ENCODE assay signal across 8 mouse cellular contexts in the genomic region with DNA sequence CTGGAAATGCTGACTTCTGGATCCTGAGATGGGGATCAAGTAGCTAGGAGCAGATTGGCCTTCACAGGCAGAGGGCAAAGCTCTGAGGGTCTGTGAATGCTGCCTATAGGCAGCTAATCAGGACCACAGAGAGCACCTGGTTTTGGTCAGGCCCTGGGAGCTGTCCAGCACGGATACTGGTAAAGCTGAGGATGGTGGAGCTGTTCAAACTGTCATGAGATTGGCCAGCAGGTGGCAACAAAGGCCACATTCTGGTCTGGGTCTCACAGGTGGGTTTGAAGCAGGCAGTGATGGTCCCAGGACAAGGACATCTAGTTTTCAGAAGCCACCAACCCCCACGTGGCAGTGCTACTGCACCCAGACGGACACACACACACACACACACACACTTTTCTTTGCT. TPM values are rescaled to one million over a fixed set of nuclear protein-coding genes. Genes with fewer than 3 reads are reported as not detected.
DNase-seq lines count a peak whose midpoint lies in the region; ATAC-seq and TF ChIP-seq lines count a peak whose summit lies in the region.

No protein-coding gene starts in this region.

- ATAC-seq in embryonic facial prominence, embryonic 15.5 days (ENCODE audit: insufficient number of reproducible peaks, low FRiP score, low TSS enrichment, low read depth), result peak; percentile 47; the same call in 1 of the 2 replicates
- ATAC-seq in intestine, embryonic 16.5 days, result peak; percentile 73
- ATAC-seq in lung, embryonic 14.5 days (ENCODE audit: insufficient read depth), result peak; percentile 74; the same call in 1 of the 2 replicates

- no peak overlapping the region for H3K4me3 ChIP-seq in embryonic facial prominence, embryonic 15.5 days (replicated peaks)
- no peak overlapping the region for H3K4me3 ChIP-seq in intestine, embryonic 16.5 days (ENCODE audit: low read length)
- H3K4me3 ChIP-seq in lung, embryonic 14.5 days (ENCODE audit: low read depth, low read length), result no peak overlapping the region

- 7% methylated on average over 3 of the region's 3 CpGs for WGBS in embryonic facial prominence, embryonic 15.5 days
- 7% methylated on average over 3 of the region's 3 CpGs for WGBS in intestine, embryonic 16.5 days
- 4% methylated on average over 3 of the region's 3 CpGs for WGBS in lung, embryonic 14.5 days

- H3K4me2 ChIP-seq in embryonic facial prominence, embryonic 15.5 days (replicated peaks), result no peak overlapping the region
- no peak overlapping the region for H3K4me2 ChIP-seq in intestine, embryonic 16.5 days (ENCODE audit: low read depth, low read length)
- no peak overlapping the region for H3K4me2 ChIP-seq in lung, embryonic 14.5 days

- H3K9ac ChIP-seq in embryonic facial prominence, embryonic 15.5 days, result no peak overlapping the region
- no peak overlapping the region for H3K9ac ChIP-seq in intestine, embryonic 16.5 days (ENCODE audit: low read depth, low read length)
- H3K9ac ChIP-seq in lung, embryonic 14.5 days, result no peak overlapping the region

- H3K4me1 ChIP-seq in embryonic facial prominence, embryonic 15.5 days, result no peaks in the 10 kb centered on the region
- no peaks in the 10 kb centered on the region for H3K4me1 ChIP-seq in intestine, embryonic 16.5 days (ENCODE audit: control insufficient read depth, insufficient read depth, low read length)
- no peaks in the 10 kb centered on the region for H3K4me1 ChIP-seq in lung, embryonic 14.5 days (ENCODE audit: insufficient read depth)

- no peak overlapping the region for H3K27ac ChIP-seq in embryonic facial prominence, embryonic 15.5 days (replicated peaks)
- no peak overlapping the region for H3K27ac ChIP-seq in intestine, embryonic 16.5 days (ENCODE audit: low read length)
- no peak overlapping the region for H3K27ac ChIP-seq in lung, embryonic 14.5 days (ENCODE audit: low read depth)

- no peaks in the 10 kb centered on the region for H3K27me3 ChIP-seq in embryonic facial prominence, embryonic 15.5 days
- no peaks in the 10 kb centered on the region for H3K27me3 ChIP-seq in intestine, embryonic 16.5 days (replicated peaks; ENCODE audit: control insufficient read depth, insufficient read depth, low read length)
- no peaks in the 10 kb centered on the region for H3K27me3 ChIP-seq in lung, embryonic 14.5 days (ENCODE audit: insufficient read depth, low read length)

- peak; percentile 58 to 64 for DNase-seq in layer of hippocampus, postnatal 10 days (ENCODE audit: low spot score in 2 of 2)
- DNase-seq in layer of hippocampus, adult 11-12 months (ENCODE audit: low spot score), result no peak
- DNase-seq in R1 (ENCODE audit: low read depth, low spot score), result peak; percentile 93
- peak; percentile 85 for DNase-seq in lung, embryonic 14.5 days
- peak; percentile 31 for DNase-seq in ovary, postnatal 14 days (ENCODE audit: low spot score)
- no peak for DNase-seq in layer of hippocampus, adult 9-11 months

- H3K9me3 ChIP-seq in embryonic facial prominence, embryonic 15.5 days (replicated peaks), result no peaks in the 10 kb centered on the region
- H3K9me3 ChIP-seq in intestine, embryonic 16.5 days (ENCODE audit: control insufficient read depth, low read length), result 0 out of 2 replicates have a peak, but pooled peaks cover 6% of the 10 kb centered on the region
- H3K9me3 ChIP-seq in lung, embryonic 14.5 days (ENCODE audit: low read depth, low read length), result no peaks in the 10 kb centered on the region

- TF ChIP-seq CTCF in lung, embryonic 14.5 days (IDR thresholded peaks at IDR 0.05; ENCODE audit: low read depth), result peak; percentile 81

- H3K36me3 ChIP-seq in embryonic facial prominence, embryonic 15.5 days, result peaks cover 14% of the 10 kb centered on the region
- no peaks in the 10 kb centered on the region; the same call in none of the 2 replicates for H3K36me3 ChIP-seq in intestine, embryonic 16.5 days (ENCODE audit: control insufficient read depth, insufficient read depth, low read length)
- H3K36me3 ChIP-seq in lung, embryonic 14.5 days (ENCODE audit: insufficient read depth), result peaks cover 16% of the 10 kb centered on the region; the same call in 1 of the 2 replicates

RNA-seq across cellular contexts. Expression of a gene that starts 54.3 kb away (rescaled TPM):
- total RNA-seq in layer of hippocampus, postnatal 10 days (2021), result 10 to 100 TPM; 40.9 to 47.9 TPM
- 32.4 and 33.6 TPM in 2 replicates for polyA plus RNA-seq in embryonic facial prominence, embryonic 15.5 days (2015; fragmentation: Nextera tagmentation; extraction: Ambion mirVana)
- polyA plus RNA-seq in intestine, embryonic 16.5 days (2015; fragmentation: Nextera tagmentation; extraction: Ambion mirVana), result 21.8 and 24.1 TPM in 2 replicates
- polyA plus RNA-seq in lung, embryonic 14.5 days (2014; fragmentation: Nextera tagmentation; extraction: Ambion mirVana), result 46.1 and 56.8 TPM in 2 replicates

Comparison
In these comparisons a context has a peak if more than half of its experiments do, and no peak if none do; other contexts are left out.
1. DNase-seq: peak in layer of hippocampus, postnatal 10 days (2 of 2), R1 (single experiment), lung, embryonic 14.5 days (single experiment) and ovary, postnatal 14 days (single experiment); none in layer of hippocampus, adult 11-12 months (single experiment) and layer of hippocampus, adult 9-11 months (single experiment).
2. Peak in every context shown above with its lines, with median percentiles within 50 percentile points of each other: ATAC-seq.